Mouse (Mus musculus) heart, embryonic 13.5 days (tissue): Measurements from ENCODE around the gene Cdr1. TPM values are rescaled to one million over a fixed set of nuclear protein-coding genes. Genes with fewer than 3 reads are reported as not detected.

Experiments used
- ATAC-seq: fragments of 200-750 bp; cut with Nextera tagmentation; 2 replicates; pipeline ENCODE4 v1.8.0; 2017; ENCODE audit warnings: moderate TSS enrichment; ENCODE audit not compliant: insufficient number of reproducible peaks, low FRiP score, low TSS enrichment; ENCODE audit errors: extremely low read depth
- H3K27ac ChIP-seq: fragments of 300-500 bp; sonication (generic); replicated peaks from 2 replicates; pipeline ENCODE4 v1.5.1; 2015; ENCODE audit warnings: moderate library complexity, mild to moderate bottlenecking, inconsistent platforms
- H3K27me3 ChIP-seq: fragments of 300-500 bp; sonication (generic); replicated peaks from 2 replicates; pipeline ENCODE4 v1.6.1; 2015; ENCODE audit warnings: mild to moderate bottlenecking, inconsistent platforms
- H3K36me3 ChIP-seq: fragments of 300-500 bp; sonication (generic); 2 replicates; pipeline ENCODE4 v1.6.1; 2015; ENCODE audit warnings: mild to moderate bottlenecking, inconsistent platforms
- H3K4me1 ChIP-seq: fragments of 300-500 bp; sonication (generic); 2 replicates; pipeline ENCODE4 v1.6.1; 2015; ENCODE audit warnings: inconsistent platforms
- H3K4me2 ChIP-seq: fragments of 300-500 bp; sonication (generic); 2 replicates; pipeline ENCODE4 v1.6.1; 2015; ENCODE audit warnings: inconsistent platforms, mild to moderate bottlenecking, moderate library complexity
- H3K4me3 ChIP-seq: fragments of 300-500 bp; sonication (generic); 2 replicates; pipeline ENCODE4 v1.5.1; 2015; ENCODE audit warnings: moderate library complexity, mild to moderate bottlenecking, inconsistent platforms
- H3K9ac ChIP-seq: fragments of 300-500 bp; sonication (generic); 2 replicates; pipeline ENCODE4 v1.6.1; 2015; ENCODE audit warnings: inconsistent platforms, mild to moderate bottlenecking, moderate library complexity
- H3K9me3 ChIP-seq: fragments of 300-500 bp; sonication (generic); 2 replicates; pipeline ENCODE4 v1.6.1; 2016; ENCODE audit warnings: inconsistent platforms
- WGBS: fragments of 180-500 bp; shearing (Covaris S2); methylation state at CpG from one replicate; pipeline ENCODE4 v1.1.7; 2015; ENCODE audit warnings: mixed read lengths; 5-methylcytosine and 5-hydroxymethylcytosine counted together
- microRNA-seq: library from miRNA; unstranded; fragments of <30 nt; microRNA quantifications from one replicate; pipeline ENCODE4, GENCODE M21; 2016
- polyA plus RNA-seq: library from polyadenylated mRNA; unstranded; fragments of >200 nt; fragmentation: Nextera tagmentation; extraction: Ambion mirVana; gene quantifications from 2 replicates; pipeline ENCODE4 v1.2.1, GENCODE M21; 2015

Cdr1 gene
- polyA plus RNA-seq, result not detected in 2 replicates

- no peak within 1 kb of the TSS for H3K4me3 ChIP-seq
- no peak for ATAC-seq
- no peaks in the 10 kb centered on the region for H3K4me1 ChIP-seq
- no peaks in the 10 kb centered on the region for H3K27me3 ChIP-seq
- H3K4me2 ChIP-seq, result no peak within 1 kb of the TSS
- H3K9me3 ChIP-seq, result peaks cover 24% of the 10 kb centered on the region
- H3K36me3 ChIP-seq, result no peaks in the 10 kb centered on the region
- H3K27ac ChIP-seq, result no peak within 1 kb of the TSS
- 78% methylated on average over 6 of the region's 6 CpGs for WGBS
- no peak within 1 kb of the TSS for H3K9ac ChIP-seq
Observed at GRCm38 (mm10) chrX:61185458-61185857, at the start of gene Cdr1. Gene Cdr1 (minus strand): TSS chrX:61185558.

DNA sequence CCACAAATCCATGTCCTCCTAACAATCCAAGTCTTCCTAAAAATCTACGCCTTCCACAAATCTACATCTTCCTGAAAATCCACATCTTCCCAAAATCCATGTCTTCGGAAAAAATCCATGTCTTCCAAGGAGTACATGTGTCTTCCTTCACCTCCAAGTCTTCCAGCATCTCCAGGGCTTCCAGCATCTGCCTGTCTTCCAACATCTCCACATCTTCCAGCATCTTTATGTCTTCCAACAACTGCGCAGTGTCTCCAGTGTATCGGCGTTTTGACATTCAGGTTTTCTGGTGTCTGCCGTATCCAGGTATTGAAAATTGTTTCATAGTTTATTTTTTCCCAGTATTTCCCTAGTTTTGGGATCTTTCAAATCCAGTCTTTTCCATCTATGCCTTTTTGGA, 511 bp upstream of the Cdr1 start:
- H3K27me3 ChIP-seq, result no peaks in the 10 kb centered on the region
- H3K4me1 ChIP-seq, result no peaks in the 10 kb centered on the region
- no peak overlapping the region for H3K27ac ChIP-seq
- no peak overlapping the region for H3K9ac ChIP-seq
- H3K36me3 ChIP-seq, result no peaks in the 10 kb centered on the region
- H3K4me3 ChIP-seq, result no peak overlapping the region
- WGBS, result 88% methylated on average over 6 of the region's 6 CpGs
- no peak for ATAC-seq
- peaks cover 24% of the 10 kb centered on the region for H3K9me3 ChIP-seq
- H3K4me2 ChIP-seq, result no peak overlapping the region

DNA sequence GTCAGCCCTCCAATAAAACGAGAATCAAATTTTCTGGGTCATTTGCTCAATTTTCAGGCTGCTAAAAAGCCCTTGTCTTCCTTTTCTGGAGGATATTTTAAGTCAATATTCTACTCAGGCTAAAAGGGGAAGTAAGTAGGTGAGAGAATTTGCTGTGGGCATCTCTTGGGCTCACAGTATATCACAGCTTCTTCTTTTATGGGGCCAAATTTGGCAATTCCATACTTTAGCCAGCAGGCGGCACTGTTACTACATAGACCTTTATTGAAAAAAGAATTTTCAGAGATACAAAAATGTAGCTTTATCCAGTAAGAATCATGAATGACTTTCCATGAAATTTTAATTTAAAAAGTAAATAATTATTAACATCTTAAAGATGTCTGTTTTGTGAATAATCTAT, 18.8 kb downstream of the Cdr1 start:
- WGBS, result 29% methylated on average over 2 of the region's 2 CpGs
- Histone ChIP-seq H3K4me2 (no peak overlapping the region), H3K27ac (no peak overlapping the region), H3K9ac (no peak overlapping the region), H3K9me3 (no peaks in the 10 kb centered on the region), H3K4me3 (no peak overlapping the region), H3K36me3 (no peaks in the 10 kb centered on the region), H3K4me1 (no peaks in the 10 kb centered on the region), H3K27me3 (no peaks in the 10 kb centered on the region)
- no peak for ATAC-seq

DNA sequence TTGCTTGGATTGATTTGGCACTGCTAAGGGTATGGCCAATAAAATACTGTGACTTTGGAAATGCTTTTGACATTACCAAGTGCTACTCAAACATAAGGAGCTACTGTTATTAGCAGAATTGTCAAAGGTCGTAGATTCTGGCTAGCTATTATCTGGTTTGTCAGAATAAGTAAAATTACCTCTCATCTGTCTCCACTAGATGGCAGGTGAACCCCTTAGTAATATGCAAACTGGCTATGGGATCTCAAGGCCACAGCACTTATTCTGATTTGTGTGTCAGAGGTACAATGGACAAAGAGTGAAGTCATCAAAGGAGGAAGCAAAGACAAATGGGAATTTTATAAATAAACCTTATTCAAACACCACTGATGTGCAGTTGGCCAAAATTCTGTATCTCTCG, 24.1 kb downstream of the Cdr1 start:
- no peak overlapping the region for H3K4me2 ChIP-seq
- no peaks in the 10 kb centered on the region for H3K36me3 ChIP-seq
- no peak overlapping the region for H3K4me3 ChIP-seq
- no peaks in the 10 kb centered on the region for H3K27me3 ChIP-seq
- 58% methylated on average over 2 of the region's 2 CpGs for WGBS
- H3K9ac ChIP-seq, result no peak overlapping the region
- no peak for ATAC-seq
- H3K9me3 ChIP-seq, result no peaks in the 10 kb centered on the region
- no peak overlapping the region for H3K27ac ChIP-seq
- H3K4me1 ChIP-seq, result no peaks in the 10 kb centered on the region

DNA sequence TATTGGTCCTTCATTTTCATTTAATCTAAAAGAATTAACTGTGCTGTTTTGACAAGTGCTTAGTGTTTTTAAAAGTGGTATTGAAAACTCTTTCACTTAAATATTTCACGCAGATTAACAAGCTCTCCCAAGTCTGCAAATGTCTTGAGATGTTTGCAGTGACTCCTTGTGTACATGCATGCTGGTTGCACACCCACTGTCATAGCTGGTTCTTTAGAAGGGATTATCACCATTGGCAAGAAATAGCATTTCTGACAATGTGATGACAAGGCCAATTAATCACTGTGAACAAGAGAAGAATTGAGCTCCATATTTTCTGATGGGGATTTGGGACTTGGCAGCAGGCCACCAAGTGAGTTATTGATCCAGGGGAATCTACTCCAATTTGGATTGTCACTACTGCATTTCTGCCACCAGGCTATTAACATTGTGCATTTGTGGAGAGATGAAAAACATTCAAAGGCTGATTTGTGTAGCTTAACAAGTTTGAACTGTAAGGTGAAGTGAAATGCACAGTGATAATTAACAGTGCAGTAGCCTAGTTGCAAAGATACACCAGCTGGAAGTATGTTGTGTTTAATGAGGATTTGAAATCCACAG, 30.6 kb downstream of the Cdr1 start:
- no peak for ATAC-seq
- Histone ChIP-seq H3K36me3 (no peaks in the 10 kb centered on the region), H3K9ac (no peak overlapping the region), H3K27me3 (no peaks in the 10 kb centered on the region), H3K4me3 (no peak overlapping the region), H3K4me2 (no peak overlapping the region), H3K4me1 (no peaks in the 10 kb centered on the region), H3K9me3 (no peaks in the 10 kb centered on the region), H3K27ac (no peak overlapping the region)
- WGBS, result 64% methylated on average over 1 of the region's 1 CpGs

GRCm38 (mm10) chrX:61154246-61154645, 31.1 kb downstream of the Cdr1 start:
- Histone ChIP-seq H3K27me3 (no peaks in the 10 kb centered on the region), H3K4me2 (no peak overlapping the region), H3K27ac (no peak overlapping the region), H3K9me3 (no peaks in the 10 kb centered on the region), H3K9ac (no peak overlapping the region), H3K4me3 (no peak overlapping the region), H3K36me3 (no peaks in the 10 kb centered on the region), H3K4me1 (no peaks in the 10 kb centered on the region)
- ATAC-seq, result no peak
- 71% methylated on average over 3 of the region's 3 CpGs for WGBS

DNA sequence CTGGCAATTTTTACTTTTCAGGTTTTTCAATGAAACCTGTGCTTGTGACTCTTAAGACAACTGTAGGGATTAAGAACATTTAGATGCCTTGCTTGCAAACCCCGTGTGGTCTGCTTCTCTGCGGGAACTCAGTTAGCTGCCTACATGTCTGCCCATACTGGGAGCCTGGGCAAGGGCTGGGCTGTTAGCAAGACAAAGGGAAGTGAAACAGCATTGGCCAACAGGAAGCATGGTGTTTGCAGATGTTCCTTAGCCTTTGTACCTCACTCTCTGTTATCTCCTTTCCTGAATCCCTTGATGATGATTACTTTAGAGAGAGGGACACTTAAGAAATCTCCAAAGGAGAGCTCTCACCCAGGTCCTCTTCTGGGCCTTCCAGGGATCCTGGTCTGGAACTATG, 38.8 kb downstream of the Cdr1 start:
- Histone ChIP-seq H3K4me2 (no peak overlapping the region), H3K4me1 (no peaks in the 10 kb centered on the region), H3K9ac (no peak overlapping the region), H3K9me3 (no peaks in the 10 kb centered on the region), H3K36me3 (no peaks in the 10 kb centered on the region), H3K27me3 (no peaks in the 10 kb centered on the region), H3K27ac (no peak overlapping the region), H3K4me3 (no peak overlapping the region)
- WGBS, result 22% methylated on average over 2 of the region's 2 CpGs
- ATAC-seq, result no peak

GRCm38 (mm10) chrX:61145416-61145815, 39.9 kb downstream of the Cdr1 start:
- no peak overlapping the region for H3K4me3 ChIP-seq
- no peak for ATAC-seq

GRCm38 (mm10) chrX:61134592-61134991, 50.8 kb downstream of the Cdr1 start:
- no peak overlapping the region for H3K4me3 ChIP-seq
- H3K36me3 ChIP-seq, result no peaks in the 10 kb centered on the region
- no peaks in the 10 kb centered on the region for H3K9me3 ChIP-seq
- H3K9ac ChIP-seq, result no peak overlapping the region
- ATAC-seq, result no peak
- H3K27ac ChIP-seq, result no peak overlapping the region
- no peaks in the 10 kb centered on the region for H3K27me3 ChIP-seq
- no peak overlapping the region for H3K4me2 ChIP-seq
- 71% methylated on average over 4 of the region's 4 CpGs for WGBS
- no peaks in the 10 kb centered on the region for H3K4me1 ChIP-seq

More at GRCm38 (mm10) chrX:61145416-61145815, 39.9 kb downstream of the Cdr1 start:
- Histone ChIP-seq H3K36me3 (no peaks in the 10 kb centered on the region), H3K4me1 (no peaks in the 10 kb centered on the region), H3K4me2 (no peak overlapping the region), H3K9me3 (no peaks in the 10 kb centered on the region), H3K9ac (no peak overlapping the region), H3K27me3 (no peaks in the 10 kb centered on the region), H3K27ac (no peak overlapping the region)
- WGBS, result 56% methylated on average over 2 of the region's 2 CpGs

Small RNAs within 50 kb of the gene (microRNA-seq; reads per million reads assigned to microRNA genes)
- gene Gm24396, result not detected
